Mouse (Mus musculus) thymus, adult 2 months (tissue): ENCODE measurements around the gene Cep57l1.

ENCODE experiments used
- CTCF ChIP-seq: fragments of 200-500 bp; IDR thresholded peaks from 2 replicates; pipeline ENCODE4 v1.5.1; 2012; ENCODE audit warnings: mild to moderate bottlenecking, control low read depth, low read length, moderate library complexity, borderline replicate concordance; ENCODE audit not compliant: control insufficient read depth, poor library complexity, insufficient read depth; ENCODE audit errors: extremely low read depth
- POLR2A ChIP-seq: fragments of 200-500 bp; IDR thresholded peaks from 2 replicates; pipeline ENCODE4 v1.6.1; 2012; ENCODE audit warnings: mild to moderate bottlenecking, low read length, control low read depth, moderate library complexity; ENCODE audit not compliant: control insufficient read depth, poor library complexity, insufficient read depth; ENCODE audit errors: extremely low read depth

DNA sequence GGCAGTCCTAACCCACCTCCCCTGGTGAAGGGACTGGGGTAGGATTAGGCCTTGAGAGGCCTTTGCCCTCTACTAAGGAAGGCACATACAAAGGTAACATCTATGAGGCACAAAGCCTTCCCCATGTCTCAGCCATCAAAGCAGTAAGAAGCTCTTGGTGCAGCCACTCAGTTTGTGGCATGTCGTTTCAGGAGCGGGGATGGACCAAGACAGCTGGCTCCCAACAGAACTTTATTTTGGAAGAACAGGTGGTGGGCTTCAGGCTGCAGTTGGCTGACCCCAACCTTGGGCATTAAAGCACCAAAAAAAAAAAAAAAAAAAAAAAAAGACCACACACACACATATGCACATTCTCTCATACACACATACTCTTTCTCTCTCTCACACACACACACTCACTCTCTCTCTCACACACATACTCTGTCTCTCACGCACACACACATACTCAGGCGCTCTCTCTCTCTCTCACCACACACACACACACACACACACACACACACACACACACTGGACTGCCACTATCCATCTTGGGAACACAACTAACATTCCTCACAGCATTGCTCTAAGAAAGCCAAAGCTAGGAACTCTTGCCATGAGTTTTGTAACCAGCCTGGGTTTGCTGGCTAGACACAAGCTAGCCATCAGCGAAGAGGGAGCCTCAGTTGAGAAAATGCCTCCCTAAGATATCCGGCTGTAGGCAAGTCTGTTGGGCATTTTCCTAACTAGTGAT is 133.7 kb downstream of the Cep57l1 start:
- TF ChIP-seq POLR2A, result no peak
- no peak for TF ChIP-seq CTCF
